Mouse (Mus musculus) neutrophil, adult 5-6 weeks (primary cell): ENCODE results near the gene Mettl22. TPM values are rescaled to one million over a fixed set of nuclear protein-coding genes. Genes with fewer than 3 reads are reported as not detected.

Source experiments
- ATAC-seq: fragments of 151-379, 151-347 bp; 2 replicates; pipeline ENCODE4 v1.8.0; 2017; ENCODE audit warnings: mild to moderate bottlenecking, moderate TSS enrichment; ENCODE audit not compliant: insufficient number of reproducible peaks, poor library complexity, low FRiP score, severe bottlenecking; ENCODE audit errors: extremely low read depth
- total RNA-seq: library from RNA; stranded (forward); fragments of 200-1000 nt; gene quantifications from 2 replicates; pipeline ENCODE4 v1.2.3, GENCODE M21; 2017

Mettl22 gene
- 11.6 and 16.7 TPM in 2 replicates for total RNA-seq

DNA sequence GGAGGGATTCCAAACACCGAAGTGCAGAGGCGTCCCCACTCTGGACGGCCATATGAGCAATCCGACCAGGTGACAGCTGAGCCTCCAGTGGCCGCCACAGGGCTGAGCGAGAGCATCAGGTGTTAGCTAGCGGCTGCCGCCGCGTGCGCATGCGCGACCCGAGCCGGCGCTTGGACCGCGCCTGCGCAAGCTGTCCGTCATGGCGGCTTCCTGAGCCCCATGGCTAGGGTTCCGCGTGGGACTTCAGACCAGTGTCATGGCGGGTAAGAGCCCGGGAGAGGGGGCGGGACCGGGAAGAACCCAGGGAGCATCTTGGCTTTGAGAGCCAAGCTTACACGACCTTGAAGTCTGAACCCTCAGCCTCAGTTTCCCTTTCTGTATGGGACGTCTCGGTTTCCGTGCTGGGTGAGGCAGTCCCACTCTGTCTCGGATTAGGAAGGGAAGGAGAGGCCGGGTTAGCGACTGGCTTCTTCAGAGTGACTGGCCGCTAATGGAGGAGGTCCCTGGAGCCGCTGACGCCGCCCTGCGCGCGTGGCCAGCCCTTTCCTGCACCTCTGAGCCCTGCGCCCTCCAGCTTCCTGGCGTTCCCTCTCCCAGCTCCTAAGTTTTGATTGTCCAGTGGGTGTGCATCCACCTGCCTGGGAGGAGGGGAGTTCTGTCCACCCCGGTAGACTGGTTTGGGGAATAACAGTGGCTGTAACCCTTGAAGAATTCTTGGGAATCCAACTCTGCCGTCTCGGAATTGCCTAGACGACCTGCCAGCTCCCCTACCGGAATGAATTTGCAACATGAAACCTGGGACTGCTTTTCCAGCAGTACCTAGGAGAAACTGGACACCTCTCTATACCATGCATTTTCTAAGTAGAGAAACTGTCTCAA, at the start of gene Mettl22:
Gene Mettl22, plus strand, starts transcription at position 186 of the 879 bp plus-strand sequence.
- ATAC-seq, result peak; percentile 89

DNA sequence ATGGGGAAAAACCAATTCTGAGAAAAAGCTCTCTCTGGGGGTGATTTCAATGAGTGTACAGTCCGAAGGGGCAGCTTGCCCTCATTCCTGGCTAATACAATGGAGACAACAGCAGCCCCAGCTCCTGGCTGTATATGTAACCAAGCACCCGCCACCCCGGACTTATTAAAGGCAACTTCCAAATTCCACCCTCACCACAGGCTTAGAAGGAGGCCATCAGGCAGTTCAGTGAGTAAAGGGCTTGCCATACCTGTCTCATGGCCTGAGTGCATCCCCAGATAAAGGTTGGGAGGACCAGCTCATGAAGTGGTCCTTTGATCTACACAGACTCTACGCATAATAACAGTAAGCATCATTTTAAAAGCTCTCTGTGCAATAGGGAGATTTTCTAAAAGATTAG, 49.7 kb upstream of the Mettl22 start:
- ATAC-seq, result no peak

DNA sequence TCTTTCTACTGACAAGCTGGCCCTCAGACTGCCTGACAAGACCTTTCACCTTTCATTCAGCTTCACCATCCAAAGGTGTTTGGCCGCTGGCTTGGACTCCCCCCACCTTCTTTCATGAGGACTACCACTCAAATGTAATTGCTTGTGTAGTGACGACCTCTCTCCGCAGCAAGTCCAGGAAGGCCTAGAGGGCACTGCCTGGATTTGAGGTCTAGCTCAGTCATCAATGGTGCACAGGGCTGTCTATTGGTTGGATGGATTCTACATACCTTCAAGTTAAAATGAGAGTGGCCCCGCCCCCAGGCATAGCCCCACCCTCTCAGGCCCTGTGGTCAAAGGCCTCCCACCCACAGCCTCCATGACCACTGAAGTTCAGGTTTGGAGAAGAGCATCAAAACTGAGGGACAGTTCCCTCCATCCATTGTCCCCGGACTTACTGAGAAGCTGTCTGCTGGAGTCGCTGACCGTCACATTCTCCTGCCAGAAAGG, 46.9 kb upstream of the Mettl22 start:
- no peak for ATAC-seq

DNA sequence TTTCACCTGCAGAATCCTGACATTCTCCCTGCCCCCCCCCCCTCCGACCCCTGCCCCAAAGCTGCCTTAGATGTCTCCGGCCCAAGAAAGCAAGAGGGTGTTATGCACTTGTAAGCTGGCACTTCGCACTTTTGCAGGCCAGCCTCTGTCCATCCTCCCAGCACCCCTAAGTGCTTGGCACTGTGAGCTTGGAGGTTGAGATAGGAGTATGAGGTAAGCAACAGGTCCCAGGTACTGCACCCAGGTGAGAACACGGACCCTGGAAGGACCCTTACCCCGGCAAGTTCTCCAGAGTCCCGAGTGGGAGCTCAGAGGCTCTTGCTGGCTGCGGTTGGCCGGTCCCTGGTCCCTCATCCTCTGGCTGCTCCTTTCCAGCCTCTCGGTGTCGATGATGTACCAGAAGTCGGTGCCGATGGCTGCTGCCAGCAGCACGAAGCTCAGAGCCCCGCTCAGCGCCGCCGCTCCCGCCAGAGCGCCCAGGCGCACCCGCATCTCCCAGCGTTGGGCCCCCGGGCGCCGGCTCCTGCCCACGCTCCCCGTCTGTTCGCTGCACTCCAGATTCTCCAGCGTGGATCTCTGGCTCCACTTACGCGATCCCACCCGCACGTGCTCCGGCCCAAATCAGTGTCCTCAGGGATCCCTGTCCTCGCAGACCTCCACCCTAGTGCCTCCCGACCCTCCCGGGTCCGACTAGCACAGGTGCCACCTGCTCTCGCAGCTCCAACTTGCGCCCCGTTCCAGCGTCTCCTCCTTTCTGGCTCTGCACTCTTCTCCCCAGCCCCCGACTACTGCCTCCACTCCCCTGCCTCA, 46.2 kb upstream of the Mettl22 start:
- no peak for ATAC-seq

DNA sequence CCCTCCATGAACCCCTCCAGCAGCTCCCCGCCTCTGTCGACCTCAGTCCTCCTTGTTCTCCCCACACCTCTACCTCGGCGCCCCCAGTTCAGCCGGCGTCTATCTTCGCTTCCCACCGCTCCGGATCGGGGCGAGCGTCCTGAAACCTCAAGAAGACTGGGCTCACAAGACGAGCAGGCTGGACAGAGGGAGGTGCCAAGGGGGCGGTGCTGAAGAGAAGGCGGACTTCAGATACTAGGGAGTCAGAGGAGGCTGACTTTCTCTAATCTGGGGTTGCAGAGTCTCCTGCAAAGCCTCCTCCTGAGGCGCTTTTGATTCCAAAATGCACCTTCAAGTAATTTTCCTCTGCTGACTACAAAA, 45.6 kb upstream of the Mettl22 start, which contains the start of gene Tmem114:
Gene Tmem114, minus strand, starts transcription at position 166 of the 360 bp plus-strand sequence.
- no peak for ATAC-seq

DNA sequence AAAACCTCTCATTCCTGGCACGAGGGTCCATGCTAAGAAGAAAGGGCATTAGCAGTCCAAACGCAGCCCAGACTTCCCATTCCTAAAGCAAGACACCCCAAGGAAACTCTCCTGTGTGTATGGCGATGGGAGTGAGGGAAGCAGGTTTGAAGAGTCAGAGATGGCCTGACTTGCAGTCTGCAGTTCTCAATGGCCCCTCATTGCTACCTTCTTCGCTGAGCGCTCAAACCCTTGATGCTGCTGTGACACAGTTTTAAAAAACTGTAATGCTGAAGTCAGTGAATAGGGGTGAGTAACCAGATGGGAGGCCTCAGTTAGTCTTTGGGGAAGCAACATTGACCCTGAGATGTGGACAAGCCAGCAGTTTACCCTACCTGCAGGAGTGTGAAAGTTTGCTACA, 44.9 kb upstream of the Mettl22 start:
- ATAC-seq, result no peak

DNA sequence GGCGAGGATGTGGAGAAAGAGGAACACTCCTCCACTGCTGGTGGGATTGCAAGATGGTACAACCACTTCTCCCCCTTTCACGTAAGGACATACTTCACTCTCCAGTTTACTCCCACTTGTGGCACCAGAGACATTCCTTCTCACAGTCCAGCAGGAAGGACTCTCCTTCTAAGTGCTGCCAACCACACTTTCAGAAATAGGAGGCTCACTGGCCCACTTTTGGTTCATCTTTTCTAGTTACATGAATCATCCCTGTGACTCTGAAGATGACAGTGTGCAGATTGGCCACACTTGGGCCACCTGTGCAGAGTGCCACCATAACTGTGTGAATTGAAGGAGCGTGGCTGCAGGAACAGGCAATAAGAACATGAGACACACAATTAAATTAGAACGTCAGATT, 41.1 kb upstream of the Mettl22 start:
- no peak for ATAC-seq

DNA sequence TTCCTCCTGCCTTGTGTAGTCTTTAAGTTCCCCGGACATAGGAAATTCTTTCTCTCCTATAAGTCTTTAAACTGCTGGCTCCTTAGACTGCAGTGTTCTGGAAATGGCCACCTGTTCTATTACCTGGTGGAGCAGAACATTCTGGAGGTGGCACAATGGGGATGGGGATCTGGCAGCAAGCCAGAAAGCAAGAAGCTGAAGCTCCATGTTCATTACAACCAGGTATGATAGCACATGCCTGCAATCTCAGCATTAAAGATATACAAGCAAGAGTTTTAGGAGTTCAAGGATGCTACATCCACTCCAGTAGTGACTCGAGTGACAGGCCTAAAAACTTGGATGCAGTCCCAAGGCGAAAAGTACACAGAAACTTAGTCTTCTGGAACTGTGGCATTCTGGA, 38.0 kb upstream of the Mettl22 start:
- no peak for ATAC-seq

DNA sequence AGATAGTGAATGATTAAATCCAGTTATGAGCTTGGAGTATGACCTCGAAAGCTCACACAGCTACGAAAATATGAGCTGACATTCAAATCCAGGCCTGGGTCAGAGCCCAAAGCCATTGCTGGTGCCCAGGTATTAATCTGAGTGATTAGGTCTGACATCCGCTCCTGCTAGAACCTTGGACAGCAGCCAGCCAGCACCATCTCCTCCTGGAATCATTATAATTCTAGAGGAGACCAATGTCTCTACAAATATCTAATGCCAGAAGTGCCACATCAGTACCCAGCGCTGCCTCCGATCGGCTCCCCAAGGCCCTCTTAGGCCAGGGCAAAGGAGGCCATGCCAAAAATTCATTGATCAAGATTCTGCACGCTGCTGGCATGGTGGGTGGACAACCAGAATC, 25.7 kb upstream of the Mettl22 start:
- ATAC-seq, result no peak

DNA sequence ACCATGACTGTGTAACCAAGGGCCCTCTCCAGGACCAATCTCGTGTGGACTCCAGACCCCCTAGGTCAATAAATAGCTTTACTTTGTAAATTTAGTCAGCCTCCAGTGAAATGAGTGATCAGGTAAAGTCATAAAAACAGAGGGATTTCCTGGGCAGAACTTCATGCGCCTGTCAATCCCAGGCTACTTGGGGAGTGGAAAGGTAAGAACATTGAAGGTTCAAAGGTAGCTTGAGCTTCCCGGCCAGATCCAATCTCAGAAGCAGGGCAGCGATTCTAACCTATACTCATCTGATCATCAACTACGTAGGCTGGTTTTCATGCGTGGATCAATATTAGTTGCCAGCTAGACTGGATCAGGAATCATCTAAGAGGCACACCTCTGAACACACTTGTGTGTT, 24.3 kb upstream of the Mettl22 start:
- no peak for ATAC-seq

DNA sequence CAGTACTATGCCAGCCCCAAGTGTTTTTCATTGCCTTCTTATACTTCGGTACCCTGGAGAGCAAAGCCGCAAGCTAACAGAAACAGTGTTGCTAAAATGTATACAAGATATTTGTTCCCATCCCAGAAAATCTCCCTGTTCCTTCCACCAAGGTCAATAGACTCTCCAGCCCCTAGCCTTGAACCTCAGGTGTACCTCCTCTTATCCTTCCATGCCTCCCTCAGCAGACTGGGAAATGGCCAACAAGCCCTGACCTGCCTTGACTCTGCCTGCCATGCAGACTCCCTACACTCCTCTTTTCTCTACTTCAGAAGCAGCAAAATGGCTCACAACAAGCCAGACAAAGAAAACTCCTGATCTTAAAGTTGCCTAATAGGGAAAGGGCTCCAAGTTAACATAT, 17.3 kb upstream of the Mettl22 start:
- no peak for ATAC-seq

DNA sequence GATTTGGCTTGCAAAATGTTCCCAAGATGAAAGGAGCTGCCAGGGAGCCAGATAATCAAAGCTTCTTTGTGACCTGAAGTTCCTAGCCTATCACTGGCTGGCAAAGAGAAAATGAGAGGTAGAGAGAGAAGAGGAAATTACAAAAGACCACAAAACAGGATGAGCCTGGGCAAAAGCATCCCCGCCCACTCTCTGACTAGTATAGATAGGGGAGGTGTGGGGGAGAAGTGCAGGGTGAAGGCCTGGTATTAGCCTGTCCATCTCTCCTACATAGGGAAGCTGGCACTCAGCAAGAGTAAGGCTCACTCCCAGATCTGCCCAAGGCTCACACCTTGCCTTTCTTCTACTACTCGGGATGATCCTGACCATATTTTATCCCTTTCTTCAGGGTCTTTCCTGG, 15.4 kb upstream of the Mettl22 start:
- ATAC-seq, result no peak

DNA sequence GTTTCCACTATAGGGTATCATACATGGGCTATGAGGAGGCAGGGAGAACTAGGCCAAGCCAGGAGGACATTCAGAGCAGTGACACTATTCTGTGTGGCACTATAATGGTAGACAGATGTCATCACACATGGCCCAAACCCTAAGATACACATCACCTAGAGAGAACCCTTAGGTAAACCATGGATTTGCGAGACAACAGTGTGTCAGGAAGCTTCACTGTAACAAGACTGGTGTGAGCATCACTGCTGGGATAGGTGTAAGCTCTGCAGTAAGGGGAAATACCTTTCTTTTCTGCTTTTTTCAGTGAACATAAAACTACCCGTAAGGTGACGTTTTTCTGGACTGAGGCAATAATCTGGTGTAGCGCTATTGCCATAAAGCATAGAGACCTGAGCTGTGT, 12.2 kb upstream of the Mettl22 start:
- ATAC-seq, result no peak

DNA sequence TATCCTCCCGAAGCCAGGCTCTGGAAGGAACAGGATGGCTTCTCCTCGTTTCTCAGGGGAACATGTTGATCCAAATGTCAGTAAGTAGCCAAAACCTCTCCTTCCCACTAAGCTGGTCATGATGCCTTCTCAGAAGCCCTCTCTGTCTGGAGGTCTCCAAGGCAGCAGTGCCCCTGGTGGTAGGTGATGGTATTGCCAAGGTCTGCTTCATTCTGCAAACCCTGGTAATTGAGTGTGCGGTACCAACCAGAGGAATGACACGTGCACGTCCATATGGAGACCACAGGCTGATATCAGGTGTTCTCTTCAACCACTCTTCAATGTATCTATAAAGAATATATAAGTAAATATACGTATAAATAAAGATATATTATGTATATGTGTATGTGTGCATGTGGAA, 11.5 kb upstream of the Mettl22 start:
- peak; percentile 75; the same call in 1 of the 2 replicates for ATAC-seq

DNA sequence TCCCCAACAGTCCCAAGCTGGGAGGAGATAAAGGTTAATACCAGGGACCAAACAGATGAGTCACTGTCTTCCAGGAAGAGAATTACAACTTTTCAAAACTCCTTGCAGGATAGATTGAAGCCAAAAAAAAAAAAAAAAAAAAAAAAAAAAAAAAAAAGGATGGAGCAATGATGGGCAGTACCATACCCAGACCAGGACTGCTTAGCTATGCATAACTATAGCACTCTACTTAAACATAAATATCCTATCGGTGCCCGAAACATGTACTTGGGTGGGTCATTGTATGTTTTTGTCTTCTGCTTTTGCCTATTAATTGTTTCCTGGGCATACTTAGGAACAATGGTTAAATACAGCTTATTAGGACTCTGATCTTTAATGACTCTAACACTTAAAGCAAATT, 456 bp upstream of the Mettl22 start:
- ATAC-seq, result no peak

DNA sequence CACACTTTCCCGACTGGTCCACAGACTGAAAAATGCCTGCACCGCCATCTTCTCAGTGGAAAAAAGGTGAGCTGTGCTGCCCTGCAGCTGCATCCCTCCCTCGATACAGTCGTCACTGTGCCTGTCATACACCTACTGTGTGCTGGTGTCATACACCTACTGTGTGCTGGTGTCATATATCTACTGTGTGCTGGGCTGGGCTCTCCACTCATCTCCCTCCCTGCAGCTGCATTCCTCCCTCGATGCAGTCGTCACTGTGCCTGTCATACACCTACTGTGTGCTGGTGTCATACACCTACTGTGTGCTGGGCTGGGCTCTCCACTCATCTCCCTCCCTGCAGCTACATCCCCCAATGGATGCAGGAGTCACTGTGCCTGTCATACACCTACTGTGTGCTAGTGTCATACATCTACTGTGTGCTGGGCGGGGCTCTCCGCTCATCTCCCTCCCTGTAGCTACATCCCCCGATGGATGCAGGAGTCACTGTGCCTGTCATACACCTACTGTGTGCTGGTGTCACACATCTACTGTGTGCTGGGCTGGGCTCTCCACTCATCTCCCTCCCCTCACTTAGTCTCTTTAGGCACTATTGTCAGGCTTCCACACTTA, 16.9 kb downstream of the Mettl22 start:
- ATAC-seq, result no peak

DNA sequence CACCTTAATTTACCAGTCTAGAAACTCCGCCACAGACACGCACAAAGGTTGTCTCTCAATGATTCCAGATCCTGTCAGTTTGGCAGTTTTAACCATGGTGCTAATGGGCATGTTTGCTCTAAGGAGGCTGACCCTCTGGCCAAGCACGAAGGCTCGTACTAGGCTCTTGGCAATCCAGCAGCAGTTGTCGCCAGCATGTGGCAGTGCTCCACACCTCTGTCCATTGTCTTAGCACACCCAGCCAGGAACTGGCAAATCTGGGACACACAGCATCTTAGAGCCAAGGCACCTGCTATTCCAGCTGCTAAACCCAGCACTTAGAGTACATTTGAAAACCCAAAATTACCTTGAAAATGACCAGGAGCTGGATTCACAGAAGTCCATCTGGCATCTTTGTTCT, 18.8 kb downstream of the Mettl22 start:
- ATAC-seq, result no peak

DNA sequence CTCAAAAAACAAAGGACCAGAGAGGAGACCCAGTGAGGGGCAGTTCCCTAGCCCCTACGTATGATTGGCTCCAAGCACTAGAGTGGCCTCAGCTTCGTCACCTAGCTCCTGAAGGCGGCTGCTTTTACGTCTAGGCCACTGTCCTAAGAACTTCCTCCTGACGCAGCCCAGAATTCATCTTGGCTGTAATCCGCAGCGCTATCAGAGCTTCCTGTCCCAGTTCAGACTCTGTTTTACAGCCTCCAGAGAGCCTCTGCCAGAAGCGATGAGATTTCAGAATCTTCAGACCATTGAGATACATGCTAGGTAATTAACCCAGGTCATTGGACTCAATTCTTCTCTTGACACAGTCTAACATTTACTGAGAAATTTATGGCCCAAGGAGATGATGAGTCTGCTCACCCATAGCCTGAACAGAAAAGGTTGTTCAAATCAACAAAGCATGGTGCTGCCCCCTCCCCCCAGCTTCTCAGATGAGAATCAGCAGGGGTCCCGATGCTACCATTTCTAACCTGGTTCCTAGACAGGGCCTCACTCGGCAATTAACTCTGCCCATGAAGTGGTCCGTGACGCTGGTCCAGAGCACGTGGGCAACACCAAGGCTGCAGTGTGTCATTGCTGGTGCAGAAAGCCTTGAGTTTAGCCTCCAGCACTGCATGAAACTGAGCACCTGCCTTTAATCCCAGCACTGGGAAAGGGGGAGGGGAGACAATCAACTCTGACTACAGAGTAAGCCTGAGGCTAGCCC, 21.3 kb downstream of the Mettl22 start:
- ATAC-seq, result no peak

DNA sequence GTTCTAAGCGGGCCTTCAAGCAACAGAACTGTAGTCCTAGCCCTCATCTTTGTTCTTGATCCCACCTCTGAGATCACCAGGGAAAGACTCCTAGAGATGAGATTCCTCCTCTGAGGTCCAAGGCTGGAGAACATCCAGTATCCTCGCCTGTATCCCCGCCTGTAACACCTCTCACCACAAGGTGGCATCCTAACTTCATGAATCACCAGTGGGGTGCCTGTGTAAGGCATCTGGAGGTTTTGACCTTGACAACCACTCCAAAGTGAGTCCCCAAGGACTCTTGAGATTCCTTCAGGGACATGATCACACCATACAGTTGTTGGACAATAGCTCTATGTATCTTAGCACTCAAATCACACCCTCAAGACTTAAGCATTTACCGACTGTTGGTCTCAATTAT, 23.7 kb downstream of the Mettl22 start:
- peak; percentile 56; the same call in 1 of the 2 replicates for ATAC-seq
